Mouse (Mus musculus) erythroblast, embryonic 14.5 days (primary cell): ENCODE data around the gene Ncln.

Source experiments
- GATA1 ChIP-seq: IDR thresholded peaks from 2 replicates; pipeline ENCODE4 v1.6.1; 2012; ENCODE audit warnings: low read length, inconsistent platforms, mixed read lengths
- TAL1 ChIP-seq: IDR thresholded peaks from 3 replicates; pipeline ENCODE4 v1.6.1; 2012; ENCODE audit warnings: low read length, inconsistent platforms, mixed read lengths

- TF ChIP-seq GATA1 (no peak), TAL1 (no peak)
Observed at GRCm38 (mm10) chr10:81470454-81470853, 25.7 kb downstream of the Ncln start.
